Mouse (Mus musculus): ENCODE measurements around the gene Cryaa. TPM values are rescaled to one million over a fixed set of nuclear protein-coding genes. Genes with fewer than 3 reads are reported as not detected.

The Cryaa gene
- polyA plus RNA-seq, 1 experiment from 2014 or later, result not detected

Other genes with a start within 250 kb of the Cryaa start
- gene Wdr4, start 157.8 kb upstream of the Cryaa start, polyA plus RNA-seq (2015; fragmentation: Nextera tagmentation; extraction: Ambion mirVana), result 39.4 and 43.8 TPM in 2 replicates
- 294 and 316 TPM in 2 replicates for gene Ndufv3, start 157.7 kb upstream of the Cryaa start, polyA plus RNA-seq (2015; fragmentation: Nextera tagmentation; extraction: Ambion mirVana)
- gene Pknox1, start 113.1 kb upstream of the Cryaa start, polyA plus RNA-seq (2015; fragmentation: Nextera tagmentation; extraction: Ambion mirVana), result 32.2 and 36.0 TPM in 2 replicates
- 8.7 and 12.9 TPM in 2 replicates for gene Cbs, start 40.6 kb upstream of the Cryaa start, polyA plus RNA-seq (2015; fragmentation: Nextera tagmentation; extraction: Ambion mirVana)
- gene U2af1, start 18.9 kb upstream of the Cryaa start, polyA plus RNA-seq (2015; fragmentation: Nextera tagmentation; extraction: Ambion mirVana), result 266 and 267 TPM in 2 replicates
- gene Sik1, start 178.0 kb downstream of the Cryaa start, polyA plus RNA-seq (2015; fragmentation: Nextera tagmentation; extraction: Ambion mirVana), result 19.9 and 20.1 TPM in 2 replicates

All from forebrain, embryonic 16.5 days (tissue).